Mouse (Mus musculus) embryonic facial prominence, embryonic 14.5 days (tissue): ENCODE data around the gene Mrgprf. TPM values are rescaled to one million over a fixed set of nuclear protein-coding genes. Genes with fewer than 3 reads are reported as not detected.

Experiments
- ATAC-seq: fragments of 200-750 bp; cut with Nextera tagmentation; 2 replicates; pipeline ENCODE4 v1.8.0; 2017; ENCODE audit warnings: low read depth, moderate number of reproducible peaks, moderate TSS enrichment
- DNase-seq: peaks from one replicate; pipeline ENCODE4 v3.0.0-alpha.2; 2015; ENCODE audit warnings: low spot score
- H3K27ac ChIP-seq: fragments of 300-500 bp; sonication (generic); replicated peaks from 2 replicates; pipeline ENCODE4 v1.5.1; 2014; ENCODE audit warnings: low read depth, mild to moderate bottlenecking, low read length, moderate library complexity
- H3K27me3 ChIP-seq: fragments of 300-500 bp; sonication (generic); replicated peaks from 2 replicates; pipeline ENCODE4 v1.6.1; 2014; ENCODE audit warnings: low read length; ENCODE audit not compliant: control insufficient read depth, insufficient read depth
- H3K36me3 ChIP-seq: fragments of 300-500 bp; sonication (generic); 2 replicates; pipeline ENCODE4 v1.6.1; 2014; ENCODE audit warnings: low read length, mixed read lengths; ENCODE audit not compliant: control insufficient read depth, insufficient read depth
- H3K4me1 ChIP-seq: fragments of 300-500 bp; sonication (generic); 2 replicates; pipeline ENCODE4 v1.6.1; 2014; ENCODE audit warnings: antibody characterized with exemption, low read length; ENCODE audit not compliant: control insufficient read depth, insufficient read depth
- H3K4me2 ChIP-seq: fragments of 300-500 bp; sonication (generic); 2 replicates; pipeline ENCODE4 v1.6.1; 2014; ENCODE audit warnings: low read depth, mild to moderate bottlenecking, low read length, moderate library complexity, mixed read lengths
- H3K4me3 ChIP-seq: fragments of 300-500 bp; sonication (generic); 2 replicates; pipeline ENCODE4 v1.5.1; 2014; ENCODE audit warnings: low read depth, mild to moderate bottlenecking, low read length
- H3K9ac ChIP-seq: fragments of 300-500 bp; sonication (generic); 2 replicates; pipeline ENCODE4 v1.6.1; 2014; ENCODE audit warnings: low read depth, mild to moderate bottlenecking, low read length, moderate library complexity, mixed read lengths
- H3K9me3 ChIP-seq: fragments of 300-500 bp; sonication (generic); 2 replicates; pipeline ENCODE4 v1.6.1; 2016; ENCODE audit warnings: low read length; ENCODE audit not compliant: control insufficient read depth
- WGBS: fragments of 180-500 bp; shearing (Covaris S2); extraction: QIAGEN DNeasy Blood & Tissue Kit; methylation state at CpG from one replicate; pipeline ENCODE4 v1.1.7; 2014; 5-methylcytosine and 5-hydroxymethylcytosine counted together
- polyA plus RNA-seq: library from polyadenylated mRNA; unstranded; fragments of >200 nt; fragmentation: Nextera tagmentation; extraction: Ambion mirVana; gene quantifications from 2 replicates; pipeline ENCODE4 v1.2.1, GENCODE M21; 2014

Gene Mrgprf
- polyA plus RNA-seq, 1 experiment from 2014 or later, result 10.0 TPM

DNA sequence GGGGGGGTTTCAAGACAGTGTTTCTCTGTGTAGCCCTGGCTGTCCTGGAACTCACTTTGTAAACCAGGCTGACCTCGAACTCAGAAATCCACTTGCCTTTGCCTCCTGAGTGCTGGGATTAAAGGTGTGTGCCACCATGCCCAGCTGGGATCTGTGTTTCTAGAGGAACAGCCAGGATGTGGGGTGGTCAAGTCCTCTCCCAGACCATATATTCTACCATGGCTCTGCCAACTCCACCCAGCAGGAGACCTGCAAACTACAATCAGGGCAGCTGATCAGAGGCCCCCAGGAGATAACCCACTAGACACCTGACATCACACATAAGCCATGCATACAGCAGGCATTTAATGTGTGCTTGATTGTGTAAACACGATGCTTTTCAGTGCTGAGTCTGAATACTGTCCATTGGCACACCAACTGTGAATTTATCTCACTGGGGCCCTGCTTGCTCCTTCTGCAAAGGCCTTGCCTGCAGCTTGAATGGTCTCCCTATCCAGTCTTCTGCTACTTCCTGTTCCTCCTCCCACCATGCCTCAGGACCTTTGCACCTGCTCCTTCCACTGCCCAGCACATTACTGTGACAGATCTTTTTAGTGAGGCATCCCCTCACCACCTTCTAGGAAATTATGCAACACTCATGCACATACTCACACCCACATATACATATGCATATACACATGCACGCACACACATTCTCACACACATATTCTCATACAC is 35.1 kb downstream of the Mrgprf start:
- 89% methylated on average over 3 of the region's 3 CpGs for WGBS

DNA sequence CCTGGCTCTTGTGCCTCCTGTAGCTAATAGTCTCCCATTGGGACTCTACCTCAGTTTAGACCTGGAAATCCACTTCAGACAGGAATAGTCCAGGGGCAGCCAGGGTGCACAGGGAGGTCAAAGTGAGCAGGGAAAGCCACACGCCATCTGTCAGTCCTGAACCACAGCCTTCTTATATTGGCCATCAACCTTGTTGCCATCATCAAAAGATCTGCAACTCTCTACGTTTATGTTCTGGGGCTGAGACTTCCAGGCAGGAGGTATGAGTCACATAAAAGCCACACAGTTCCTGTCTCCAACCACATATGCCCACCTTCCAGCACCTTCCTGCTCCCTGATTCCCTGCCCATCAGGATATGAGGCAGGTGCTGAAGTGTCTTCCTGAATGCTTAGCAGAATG is 37.3 kb downstream of the Mrgprf start:
- Histone ChIP-seq H3K4me1 (peaks cover 10% of the 10 kb centered on the region; the same call in 1 of the 2 replicates), H3K27ac (no peak overlapping the region), H3K36me3 (no peaks in the 10 kb centered on the region), H3K9ac (no peak overlapping the region), H3K4me2 (no peak overlapping the region), H3K27me3 (no peaks in the 10 kb centered on the region), H3K9me3 (no peaks in the 10 kb centered on the region), H3K4me3 (no peak overlapping the region)
- no peak for DNase-seq
- ATAC-seq, result no peak
- 77% methylated on average over 2 of the region's 2 CpGs for WGBS

More for the DNA sequence above, 35.1 kb downstream of the Mrgprf start:
- DNase-seq (no peak), ATAC-seq (no peak)
- H3K4me2 ChIP-seq, result no peak overlapping the region
- no peak overlapping the region for H3K9ac ChIP-seq
- no peaks in the 10 kb centered on the region for H3K9me3 ChIP-seq
- H3K4me1 ChIP-seq, result peaks cover 17% of the 10 kb centered on the region; the same call in 1 of the 2 replicates
- H3K4me3 ChIP-seq, result no peak overlapping the region
- H3K27me3 ChIP-seq, result no peaks in the 10 kb centered on the region
- H3K27ac ChIP-seq, result no peak overlapping the region
- no peaks in the 10 kb centered on the region for H3K36me3 ChIP-seq

DNA sequence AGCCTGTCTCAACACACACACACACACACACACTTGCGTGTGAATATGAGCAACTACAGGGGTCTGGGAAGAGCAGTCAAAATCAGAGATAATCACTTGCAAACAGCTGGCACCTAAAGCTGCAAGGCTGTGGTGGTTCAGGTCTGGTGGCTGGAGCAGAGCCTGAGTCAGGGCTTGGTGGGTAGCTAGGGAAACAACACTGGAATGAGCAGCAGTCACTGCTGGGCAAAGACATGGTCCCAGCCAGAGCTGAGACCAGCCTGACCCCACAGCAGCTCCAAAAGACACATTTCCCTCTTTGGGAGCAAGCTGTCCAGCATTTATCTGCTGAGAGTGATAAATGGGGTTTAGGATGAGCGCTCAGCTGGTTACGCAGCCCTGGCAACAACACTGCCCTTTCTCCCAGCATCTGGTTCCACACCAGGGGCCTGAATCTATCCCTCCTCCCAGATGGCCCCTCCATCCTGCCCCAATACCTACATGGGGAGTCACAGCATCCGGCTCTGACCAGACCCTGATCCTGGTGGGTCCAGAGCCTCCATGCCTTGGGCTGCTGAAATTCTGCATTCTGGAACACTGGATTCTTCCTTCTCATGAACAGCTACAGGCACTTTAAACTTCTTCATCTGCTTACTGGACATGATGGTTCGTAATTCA is 39.7 kb downstream of the Mrgprf start:
- ATAC-seq, result no peak
- Histone ChIP-seq H3K27me3 (no peaks in the 10 kb centered on the region), H3K4me1 (no peaks in the 10 kb centered on the region), H3K9ac (no peak overlapping the region), H3K4me2 (no peak overlapping the region), H3K9me3 (no peaks in the 10 kb centered on the region), H3K27ac (no peak overlapping the region), H3K36me3 (no peaks in the 10 kb centered on the region), H3K4me3 (no peak overlapping the region)
- 82% methylated on average over 5 of the region's 5 CpGs for WGBS
- no peak for DNase-seq

Other genes with a start within 250 kb of the Mrgprf start
- gene 1810010D01Rik, start 92.7 kb upstream of the Mrgprf start, polyA plus RNA-seq, result not detected in 2 replicates
- 3.6 and 3.7 TPM in 2 replicates for gene Tpcn2, start 16.8 kb upstream of the Mrgprf start, polyA plus RNA-seq
- not detected in 2 replicates for gene Mrgprd, start 14.0 kb downstream of the Mrgprf start, polyA plus RNA-seq